Mouse (Mus musculus) liver, embryonic 14.5 days (tissue): ENCODE measurements around the gene Hhat.

Source experiments
- CTCF ChIP-seq: IDR thresholded peaks from 2 replicates; pipeline ENCODE4 v1.5.1; 2016; ENCODE audit warnings: antibody characterized with exemption, low read depth, control low read depth
- EP300 ChIP-seq: IDR thresholded peaks from 2 replicates; pipeline ENCODE4 v1.6.1; 2016; ENCODE audit warnings: antibody characterized with exemption, low read depth

DNA sequence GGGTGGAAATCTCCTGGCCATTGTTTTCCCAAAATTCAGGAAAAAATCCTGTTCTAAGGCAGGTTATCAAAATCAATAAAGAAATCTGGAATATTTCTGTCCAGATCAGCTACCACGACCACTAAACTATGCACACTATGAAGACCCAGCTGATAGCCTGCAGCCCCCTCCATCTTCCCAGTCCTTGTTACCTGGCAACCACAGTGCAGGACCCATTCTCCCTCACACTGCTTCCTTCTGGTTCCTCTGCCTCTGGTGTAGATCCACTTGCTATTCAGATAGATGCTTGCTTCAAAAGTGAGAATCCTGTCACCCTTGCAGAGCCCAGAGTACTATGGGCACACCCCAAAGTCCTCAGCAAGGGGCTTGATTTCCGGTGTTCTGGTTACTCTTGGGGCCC is 228.9 kb downstream of the Hhat start:
- TF ChIP-seq CTCF (no peak), EP300 (no peak)
